Mouse (Mus musculus): Measurements from ENCODE around the gene Rab11fip2.

- TF ChIP-seq POLR2A (IDR thresholded peaks at IDR 0.05; ENCODE audit: borderline replicate concordance, extremely low read depth, low read depth, low read length) (no peak), CTCF (IDR thresholded peaks at IDR 0.05; ENCODE audit: insufficient read depth, low read length) (no peak)
Observed at GRCm38 (mm10) chr19:59877238-59877637, 66.2 kb downstream of the Rab11fip2 start.
